ENCODE assay signal across 21 mouse cellular contexts in genomic region chr6:147646401-147646968, GRCm38 (mm10).
DNase-seq lines count a peak whose midpoint lies in the region; ATAC-seq and TF ChIP-seq lines count a peak whose summit lies in the region.
"Had no signal": no experiment of that assay in that cellular context is flagged by ENCODE, and none has a peak within 500 bp of the region (broad histone marks: within the 10 kb centered on the region; RNA-seq: fewer than 3 reads in every experiment).

No protein-coding gene starts in this region.

- intact Hi-C loops in gastrocnemius, adult 2 months (cut with DNase I): loop anchor here (2.0 kb wide), 1 partner anchor 40 kb away; no protein-coding TSS in a partner anchor

- no peak for TF ChIP-seq CTCF in gastrocnemius, adult 2 months (IDR thresholded peaks at IDR 0.05)

- H3K9ac ChIP-seq in kidney, embryonic 14.5 days (ENCODE audit: low read depth, low read length): no peak overlapping the region
- no peak overlapping the region for H3K9ac ChIP-seq in embryonic facial prominence, embryonic 14.5 days (ENCODE audit: low read depth, low read length)
- H3K9ac ChIP-seq: heart, embryonic 15.5 days; hindbrain, embryonic 14.5 days had no signal

- H3K36me3 ChIP-seq in kidney, embryonic 14.5 days (ENCODE audit: control insufficient read depth, insufficient read depth, low read length): no peaks in the 10 kb centered on the region
- no peaks in the 10 kb centered on the region for H3K36me3 ChIP-seq in embryonic facial prominence, embryonic 10.5 days (replicated peaks)
- no peaks in the 10 kb centered on the region for H3K36me3 ChIP-seq in embryonic facial prominence, embryonic 14.5 days (ENCODE audit: control insufficient read depth, insufficient read depth, low read length)
- H3K36me3 ChIP-seq: heart, embryonic 15.5 days; hindbrain, embryonic 10.5 days had no signal

- H3K4me1 ChIP-seq in kidney, embryonic 14.5 days (ENCODE audit: control insufficient read depth, insufficient read depth, low read length): no peaks in the 10 kb centered on the region
- peaks cover 19% of the 10 kb centered on the region for H3K4me1 ChIP-seq in embryonic facial prominence, embryonic 10.5 days
- H3K4me1 ChIP-seq in embryonic facial prominence, embryonic 14.5 days (ENCODE audit: control insufficient read depth, insufficient read depth, low read length): no peaks in the 10 kb centered on the region
- H3K4me1 ChIP-seq: heart, embryonic 15.5 days; hindbrain, embryonic 10.5 days had no signal

- H3K9me3 ChIP-seq in kidney, embryonic 14.5 days (ENCODE audit: control insufficient read depth, low read length): no peaks in the 10 kb centered on the region
- no peaks in the 10 kb centered on the region for H3K9me3 ChIP-seq in embryonic facial prominence, embryonic 10.5 days
- H3K9me3 ChIP-seq in embryonic facial prominence, embryonic 14.5 days (ENCODE audit: control insufficient read depth, low read length): no peaks in the 10 kb centered on the region
- H3K9me3 ChIP-seq: heart, embryonic 15.5 days; hindbrain, embryonic 10.5 days had no signal

- no peaks in the 10 kb centered on the region for H3K27me3 ChIP-seq in kidney, embryonic 14.5 days (ENCODE audit: control insufficient read depth, insufficient read depth, low read length)
- no peaks in the 10 kb centered on the region for H3K27me3 ChIP-seq in embryonic facial prominence, embryonic 10.5 days (replicated peaks; ENCODE audit: low read depth, poor library complexity, severe bottlenecking)
- no peaks in the 10 kb centered on the region for H3K27me3 ChIP-seq in embryonic facial prominence, embryonic 14.5 days (replicated peaks; ENCODE audit: control insufficient read depth, insufficient read depth, low read length)
- H3K27me3 ChIP-seq: heart, embryonic 15.5 days had no signal

- H3K4me2 ChIP-seq in kidney, embryonic 14.5 days (replicated peaks; ENCODE audit: low read depth, low read length): no peak overlapping the region
- no peak overlapping the region for H3K4me2 ChIP-seq in embryonic facial prominence, embryonic 14.5 days (ENCODE audit: low read depth, low read length)
- H3K4me2 ChIP-seq: heart, embryonic 11.5 days; heart, embryonic 15.5 days; hindbrain, embryonic 14.5 days had no signal

- peak overlapping the region; percentile 81 for H3K27ac ChIP-seq in gastrocnemius, adult 2 months
- no peak overlapping the region for H3K27ac ChIP-seq in kidney, embryonic 14.5 days (ENCODE audit: low read depth, low read length)
- H3K27ac ChIP-seq in embryonic facial prominence, embryonic 10.5 days (replicated peaks): no peak overlapping the region
- H3K27ac ChIP-seq in embryonic facial prominence, embryonic 14.5 days (replicated peaks; ENCODE audit: low read depth, low read length): no peak overlapping the region
- H3K27ac ChIP-seq: heart, adult 2 months; heart, embryonic 15.5 days; hindbrain, embryonic 10.5 days; hindbrain, embryonic 14.5 days had no signal

- DNase-seq in gastrocnemius, adult 2 months: peak; percentile 71
- DNase-seq in gastrocnemius, postnatal 4 days (ENCODE audit: low spot score in 2 of 2): no peak
- no peak for DNase-seq in kidney, postnatal 25 days
- DNase-seq in embryonic facial prominence, embryonic 10.5 days (ENCODE audit: low spot score): peak; percentile 14
- DNase-seq in embryonic facial prominence, embryonic 14.5 days (ENCODE audit: low spot score): peak; percentile 42
- no peak for DNase-seq in thymus, postnatal 4 days
- DNase-seq in left cerebral cortex, adult 11 months (ENCODE audit: low spot score): no peak
- DNase-seq: adrenal gland, postnatal 10 days; cerebellum, adult 11 months; cerebellum, adult 8-10 months; cerebellum, postnatal 14 days; embryo, embryonic 11 days; heart, adult 2 months; heart, postnatal 14 days had no signal

- no peak overlapping the region for H3K4me3 ChIP-seq in gastrocnemius, adult 2 months
- no peak overlapping the region for H3K4me3 ChIP-seq in kidney, embryonic 14.5 days (ENCODE audit: low read length)
- no peak overlapping the region for H3K4me3 ChIP-seq in embryonic facial prominence, embryonic 10.5 days
- no peak overlapping the region for H3K4me3 ChIP-seq in embryonic facial prominence, embryonic 14.5 days (ENCODE audit: low read depth, low read length)
- H3K4me3 ChIP-seq: heart, adult 2 months; heart, embryonic 15.5 days; hindbrain, embryonic 10.5 days had no signal

- 53% methylated on average over 11 of the region's 11 CpGs for WGBS in kidney, embryonic 14.5 days
- 58% methylated on average over 11 of the region's 11 CpGs for WGBS in embryonic facial prominence, embryonic 10.5 days
- WGBS in embryonic facial prominence, embryonic 14.5 days: 39% methylated on average over 11 of the region's 11 CpGs

- peak; percentile 66; the same call in 1 of the 2 replicates for ATAC-seq in kidney, embryonic 14.5 days (ENCODE audit: low FRiP score, low TSS enrichment)
- peak; percentile 55; the same call in 1 of the 2 replicates for ATAC-seq in embryonic facial prominence, embryonic 14.5 days (ENCODE audit: low read depth)
- ATAC-seq: forebrain, embryonic 16.5 days; intestine, embryonic 16.5 days had no signal

Comparison
In these comparisons a context has a peak if more than half of its experiments do, and no peak if none do; other contexts are left out.
1. DNase-seq: peak in gastrocnemius, adult 2 months (single experiment), embryonic facial prominence, embryonic 10.5 days (single experiment) and embryonic facial prominence, embryonic 14.5 days (single experiment); none in gastrocnemius, postnatal 4 days (0 of 2), kidney, postnatal 25 days (0 of 2), thymus, postnatal 4 days (single experiment) and left cerebral cortex, adult 11 months (single experiment).